ENCODE assay signal across 7 mouse cellular contexts in genomic region chr9:95858027-95858570, GRCm38 (mm10). TPM values are rescaled to one million over a fixed set of nuclear protein-coding genes. Genes with fewer than 3 reads are reported as not detected.
DNase-seq lines count a peak whose midpoint lies in the region; ATAC-seq and TF ChIP-seq lines count a peak whose summit lies in the region.

No protein-coding gene starts in this region.

- peak overlapping the region; percentile 98 for H3K4me2 ChIP-seq in liver, embryonic 12.5 days

- H3K9me3 ChIP-seq in E14TG2a.4 (ENCODE audit: low read length) = no peaks in the 10 kb centered on the region
- no peaks in the 10 kb centered on the region for H3K9me3 ChIP-seq in liver, embryonic 12.5 days (replicated peaks)

- no peak for TF ChIP-seq POLR2A in cortical plate, adult 2 months (IDR thresholded peaks at IDR 0.05; ENCODE audit: extremely low read depth, insufficient read depth, low read length)

- WGBS in liver, embryonic 12.5 days (ENCODE audit: insufficient replicate concordance) = under 1% methylated on average over 31 of the region's 31 CpGs

- H3K27me3 ChIP-seq in E14TG2a.4 (ENCODE audit: insufficient read depth, low read length) = no peaks in the 10 kb centered on the region; the same call in 1 of the 2 replicates
- H3K27me3 ChIP-seq in liver, embryonic 12.5 days (replicated peaks) = no peaks in the 10 kb centered on the region

- H3K27ac ChIP-seq in cortical plate, adult 2 months (ENCODE audit: insufficient read depth, low read length) = no peak overlapping the region
- peak overlapping the region; percentile 76 for H3K27ac ChIP-seq in liver, embryonic 12.5 days

- peaks cover 20% of the 10 kb centered on the region for H3K36me3 ChIP-seq in E14TG2a.4 (ENCODE audit: insufficient read depth, low read length)
- peaks cover 5% of the 10 kb centered on the region for H3K36me3 ChIP-seq in liver, embryonic 12.5 days

- peaks cover 17% of the 10 kb centered on the region for H3K4me1 ChIP-seq in E14TG2a.4 (replicated peaks; ENCODE audit: low read depth, low read length)
- no peaks in the 10 kb centered on the region; the same call in 1 of the 2 replicates for H3K4me1 ChIP-seq in cortical plate, adult 2 months (ENCODE audit: control insufficient read depth, insufficient read depth, low read length)
- H3K4me1 ChIP-seq in liver, embryonic 12.5 days = peaks cover 7% of the 10 kb centered on the region; the same call in 1 of the 2 replicates

- TF ChIP-seq CTCF in E14TG2a.4 (conservative IDR thresholded peaks at IDR 0.05; ENCODE audit: low read length) = no peak
- TF ChIP-seq CTCF in cortical plate, adult 2 months (IDR thresholded peaks at IDR 0.05; ENCODE audit: extremely low read depth, insufficient read depth, low read length) = no peak

- DNase-seq in 416B (ENCODE audit: low read depth) = peak; percentile 91
- peak; percentile 36 to 47 for DNase-seq in natural killer cell, adult 2 months (ENCODE audit: low spot score in 2 of 2)
- no peak for DNase-seq in urinary bladder, postnatal 10 days (ENCODE audit: low spot score)

- H3K4me3 ChIP-seq in E14TG2a.4 (replicated peaks; ENCODE audit: low read length) = peak overlapping the region; percentile 98
- peak overlapping the region; percentile 46 for H3K4me3 ChIP-seq in cortical plate, adult 2 months (ENCODE audit: insufficient read depth, low read length)
- peak overlapping the region; percentile 96 for H3K4me3 ChIP-seq in liver, embryonic 12.5 days

- peak overlapping the region; percentile 89 for H3K9ac ChIP-seq in liver, embryonic 12.5 days

- peak; percentile 65 to 74 for ATAC-seq in hematopoietic stem cell, adult 5-6 weeks (replicated peaks in 1 of 2; ENCODE audit: insufficient read depth in 1 of 2, low FRiP score in 2 of 2, low TSS enrichment in 1 of 2, low read depth in 1 of 2, poor library complexity in 2 of 2, severe bottlenecking in 2 of 2)
- ATAC-seq in liver, embryonic 12.5 days = peak; percentile 28

RNA-seq across cellular contexts. Expression of gene Atr, which starts 0.7 kb away (rescaled TPM):
- 8.7 and 9.4 TPM in 2 replicates for polyA plus RNA-seq in cortical plate, adult 2 months (2012; rRNA removed)
- 53.9 and 74.9 TPM in 2 replicates for total RNA-seq in hematopoietic stem cell, adult 5-6 weeks (2017)
- 10.0 and 10.6 TPM in 2 replicates for polyA plus RNA-seq in liver, embryonic 12.5 days (2016; fragmentation: Nextera tagmentation; extraction: Ambion mirVana)

RNA-seq across cellular contexts. Expression of gene Pls1, which starts 13.0 kb away (rescaled TPM):
- 5.8 and 6.2 TPM in 2 replicates for polyA plus RNA-seq in cortical plate, adult 2 months (2012; rRNA removed)
- 0.56 TPM in 1 of 2 replicates, not detected in the other for total RNA-seq in hematopoietic stem cell, adult 5-6 weeks (2017)
- 9.9 and 10.7 TPM in 2 replicates for polyA plus RNA-seq in liver, embryonic 12.5 days (2016; fragmentation: Nextera tagmentation; extraction: Ambion mirVana)

Comparison
In these comparisons a context has a peak if more than half of its experiments do, and no peak if none do; other contexts are left out.
1. H3K4me3 ChIP-seq: peak in every context shown above with its lines; median percentile 98 in E14TG2a.4; 96 in liver, embryonic 12.5 days; 46 in cortical plate, adult 2 months.